Mouse (Mus musculus) midbrain, embryonic 15.5 days (tissue): ENCODE measurements at regions not wholly inside any gene's neighbourhood (a gene's known extent, or its start where the extent isn't known, plus 50 kb on each side); places are given as distances from the start of the nearest gene placed in this dataset.

ENCODE experiments used
- ATAC-seq: fragments of 200-750 bp; cut with Nextera tagmentation; replicated peaks from 2 replicates; pipeline ENCODE4 v1.8.0; 2017; ENCODE audit warnings: moderate TSS enrichment
- H3K27ac ChIP-seq: fragments of 300-500 bp; sonication (generic); 2 replicates; pipeline ENCODE4 v1.5.1; 2015; ENCODE audit warnings: mild to moderate bottlenecking, inconsistent platforms
- H3K27me3 ChIP-seq: fragments of 300-500 bp; sonication (generic); replicated peaks from 2 replicates; pipeline ENCODE4 v1.6.1; 2015; ENCODE audit warnings: inconsistent platforms
- H3K36me3 ChIP-seq: fragments of 300-500 bp; sonication (generic); replicated peaks from 2 replicates; pipeline ENCODE4 v1.6.1; 2015; ENCODE audit warnings: inconsistent platforms
- H3K4me1 ChIP-seq: fragments of 300-500 bp; sonication (generic); 2 replicates; pipeline ENCODE4 v1.6.1; 2015; ENCODE audit warnings: inconsistent platforms
- H3K4me2 ChIP-seq: fragments of 300-500 bp; sonication (generic); 2 replicates; pipeline ENCODE4 v1.6.1; 2015; ENCODE audit warnings: inconsistent platforms, mild to moderate bottlenecking, moderate library complexity
- H3K4me3 ChIP-seq: fragments of 300-500 bp; sonication (generic); 2 replicates; pipeline ENCODE4 v1.5.1; 2015; ENCODE audit warnings: mild to moderate bottlenecking, inconsistent platforms
- H3K9ac ChIP-seq: fragments of 300-500 bp; sonication (generic); 2 replicates; pipeline ENCODE4 v1.6.1; 2015; ENCODE audit warnings: mild to moderate bottlenecking, inconsistent platforms
- H3K9me3 ChIP-seq: fragments of 300-500 bp; sonication (generic); 2 replicates; pipeline ENCODE4 v1.6.1; 2016; ENCODE audit warnings: inconsistent platforms
- WGBS: fragments of 180-500 bp; shearing (Covaris S2); methylation state at CpG from one replicate; pipeline ENCODE4 v1.1.7; 2015; ENCODE audit warnings: mixed read lengths; 5-methylcytosine and 5-hydroxymethylcytosine counted together

- ATAC-seq, result no peak
- Histone ChIP-seq H3K4me1 (no peaks in the 10 kb centered on the region), H3K9me3 (no peaks in the 10 kb centered on the region), H3K27ac (no peak overlapping the region), H3K36me3 (no peaks in the 10 kb centered on the region), H3K4me2 (no peak overlapping the region), H3K4me3 (no peak overlapping the region), H3K27me3 (no peaks in the 10 kb centered on the region), H3K9ac (no peak overlapping the region)
- WGBS, result 84% methylated on average over 4 of the region's 4 CpGs
Measured at GRCm38 (mm10) chr2:47750997-47751623, 1062.8 kb upstream of the Acvr2a start.

- Histone ChIP-seq H3K36me3 (no peaks in the 10 kb centered on the region), H3K27me3 (no peaks in the 10 kb centered on the region), H3K9me3 (no peaks in the 10 kb centered on the region), H3K27ac (no peak overlapping the region), H3K4me2 (no peak overlapping the region), H3K4me3 (no peak overlapping the region), H3K4me1 (no peaks in the 10 kb centered on the region), H3K9ac (no peak overlapping the region)
- no peak for ATAC-seq
Measured at GRCm38 (mm10) chr2:47755716-47756115, 1058.2 kb upstream of the Acvr2a start.

GRCm38 (mm10) chr2:47756248-47756647, 1057.7 kb upstream of the Acvr2a start:
- WGBS, result 61% methylated on average over 4 of the region's 4 CpGs
- no peak overlapping the region for H3K4me2 ChIP-seq
- no peak for ATAC-seq

GRCm38 (mm10) chr2:47775766-47776165, 1038.1 kb upstream of the Acvr2a start:
- H3K27me3 ChIP-seq, result no peaks in the 10 kb centered on the region
- no peak overlapping the region for H3K27ac ChIP-seq
- no peaks in the 10 kb centered on the region for H3K9me3 ChIP-seq
- WGBS, result 57% methylated on average over 1 of the region's 1 CpGs
- H3K4me3 ChIP-seq, result no peak overlapping the region
- H3K4me2 ChIP-seq, result no peak overlapping the region
- H3K36me3 ChIP-seq, result no peaks in the 10 kb centered on the region
- no peaks in the 10 kb centered on the region for H3K4me1 ChIP-seq
- no peak overlapping the region for H3K9ac ChIP-seq
- no peak for ATAC-seq

More at GRCm38 (mm10) chr2:47756248-47756647, 1057.7 kb upstream of the Acvr2a start:
- no peaks in the 10 kb centered on the region for H3K9me3 ChIP-seq
- H3K36me3 ChIP-seq, result no peaks in the 10 kb centered on the region
- no peak overlapping the region for H3K27ac ChIP-seq
- no peaks in the 10 kb centered on the region for H3K27me3 ChIP-seq
- no peak overlapping the region for H3K4me3 ChIP-seq
- no peaks in the 10 kb centered on the region for H3K4me1 ChIP-seq
- no peak overlapping the region for H3K9ac ChIP-seq

- H3K36me3 ChIP-seq, result no peaks in the 10 kb centered on the region
- H3K4me3 ChIP-seq, result no peak overlapping the region
- H3K4me1 ChIP-seq, result no peaks in the 10 kb centered on the region
- WGBS, result 94% methylated on average over 1 of the region's 1 CpGs
- H3K4me2 ChIP-seq, result no peak overlapping the region
- H3K9me3 ChIP-seq, result no peaks in the 10 kb centered on the region
- H3K27me3 ChIP-seq, result no peaks in the 10 kb centered on the region
- no peak overlapping the region for H3K27ac ChIP-seq
- ATAC-seq, result no peak
- H3K9ac ChIP-seq, result no peak overlapping the region
Measured at GRCm38 (mm10) chr2:47776965-47777364, 1036.9 kb upstream of the Acvr2a start.

GRCm38 (mm10) chr2:47785848-47786247, 1028.1 kb upstream of the Acvr2a start:
- Histone ChIP-seq H3K9ac (no peak overlapping the region), H3K36me3 (no peaks in the 10 kb centered on the region), H3K27me3 (no peaks in the 10 kb centered on the region), H3K4me3 (no peak overlapping the region), H3K9me3 (no peaks in the 10 kb centered on the region), H3K4me2 (no peak overlapping the region), H3K27ac (no peak overlapping the region), H3K4me1 (no peaks in the 10 kb centered on the region)
- WGBS, result 1% methylated on average over 3 of the region's 3 CpGs
- no peak for ATAC-seq

- Histone ChIP-seq H3K9me3 (no peaks in the 10 kb centered on the region), H3K27me3 (no peaks in the 10 kb centered on the region), H3K4me2 (no peak overlapping the region), H3K4me3 (no peak overlapping the region), H3K4me1 (no peaks in the 10 kb centered on the region), H3K9ac (no peak overlapping the region), H3K36me3 (no peaks in the 10 kb centered on the region), H3K27ac (no peak overlapping the region)
- ATAC-seq, result no peak
- 90% methylated on average over 2 of the region's 2 CpGs for WGBS
Measured at GRCm38 (mm10) chr2:47822746-47823271, 991.1 kb upstream of the Acvr2a start.

- no peaks in the 10 kb centered on the region for H3K4me1 ChIP-seq
- no peak for ATAC-seq
- H3K4me2 ChIP-seq, result no peak overlapping the region
- H3K9ac ChIP-seq, result no peak overlapping the region
- WGBS, result 90% methylated on average over 1 of the region's 1 CpGs
- no peak overlapping the region for H3K27ac ChIP-seq
- H3K9me3 ChIP-seq, result no peaks in the 10 kb centered on the region
- no peak overlapping the region for H3K4me3 ChIP-seq
- no peaks in the 10 kb centered on the region for H3K36me3 ChIP-seq
- H3K27me3 ChIP-seq, result no peaks in the 10 kb centered on the region
Measured at GRCm38 (mm10) chr2:47832493-47832892, 981.4 kb upstream of the Acvr2a start.

GRCm38 (mm10) chr2:47833517-47833916, 980.4 kb upstream of the Acvr2a start:
- no peak overlapping the region for H3K4me3 ChIP-seq
- no peak overlapping the region for H3K9ac ChIP-seq
- WGBS, result 79% methylated on average over 1 of the region's 1 CpGs
- H3K36me3 ChIP-seq, result no peaks in the 10 kb centered on the region
- H3K4me2 ChIP-seq, result no peak overlapping the region
- no peaks in the 10 kb centered on the region for H3K9me3 ChIP-seq
- H3K4me1 ChIP-seq, result no peaks in the 10 kb centered on the region
- H3K27me3 ChIP-seq, result no peaks in the 10 kb centered on the region
- no peak for ATAC-seq
- H3K27ac ChIP-seq, result no peak overlapping the region

GRCm38 (mm10) chr2:47834055-47834799, 979.7 kb upstream of the Acvr2a start:
- Histone ChIP-seq H3K27me3 (no peaks in the 10 kb centered on the region), H3K9ac (no peak overlapping the region), H3K4me2 (no peak overlapping the region), H3K4me1 (no peaks in the 10 kb centered on the region), H3K9me3 (no peaks in the 10 kb centered on the region), H3K36me3 (no peaks in the 10 kb centered on the region), H3K27ac (no peak overlapping the region), H3K4me3 (no peak overlapping the region)
- WGBS, result 72% methylated on average over 5 of the region's 5 CpGs
- peak; percentile 70 for ATAC-seq

- 85% methylated on average over 3 of the region's 3 CpGs for WGBS
- H3K27me3 ChIP-seq, result no peaks in the 10 kb centered on the region
- H3K4me1 ChIP-seq, result no peaks in the 10 kb centered on the region
- H3K9me3 ChIP-seq, result no peaks in the 10 kb centered on the region
- no peak overlapping the region for H3K9ac ChIP-seq
- H3K4me2 ChIP-seq, result no peak overlapping the region
- no peak overlapping the region for H3K4me3 ChIP-seq
- no peak overlapping the region for H3K27ac ChIP-seq
- ATAC-seq, result 0 out of 2 replicates have a peak, but pooled peaks have one; percentile 30
- no peaks in the 10 kb centered on the region for H3K36me3 ChIP-seq
Measured at GRCm38 (mm10) chr2:47857229-47857628, 956.7 kb upstream of the Acvr2a start.

GRCm38 (mm10) chr2:47862446-47862845, 951.5 kb upstream of the Acvr2a start:
- 73% methylated on average over 1 of the region's 1 CpGs for WGBS
- Histone ChIP-seq H3K36me3 (no peaks in the 10 kb centered on the region), H3K27ac (no peak overlapping the region), H3K27me3 (no peaks in the 10 kb centered on the region), H3K9me3 (no peaks in the 10 kb centered on the region), H3K4me1 (no peaks in the 10 kb centered on the region), H3K4me3 (no peak overlapping the region), H3K4me2 (no peak overlapping the region), H3K9ac (no peak overlapping the region)
- ATAC-seq, result no peak

GRCm38 (mm10) chr2:47878002-47878401, 935.9 kb upstream of the Acvr2a start:
- H3K4me1 ChIP-seq, result no peaks in the 10 kb centered on the region
- no peak overlapping the region for H3K27ac ChIP-seq
- H3K9me3 ChIP-seq, result no peaks in the 10 kb centered on the region
- no peaks in the 10 kb centered on the region for H3K27me3 ChIP-seq
- H3K4me3 ChIP-seq, result no peak overlapping the region
- no peaks in the 10 kb centered on the region for H3K36me3 ChIP-seq
- 66% methylated on average over 2 of the region's 2 CpGs for WGBS
- ATAC-seq, result no peak
- H3K9ac ChIP-seq, result no peak overlapping the region
- no peak overlapping the region for H3K4me2 ChIP-seq
